Mouse (Mus musculus) frontal cortex, adult 2 months (tissue): Measurements from ENCODE around the gene Etnk2. TPM values are rescaled to one million over a fixed set of nuclear protein-coding genes. Genes with fewer than 3 reads are reported as not detected.

ENCODE experiments used
- DNase-seq, 2 experiments: peaks; one replicate each; pipeline ENCODE4 v3.0.0; 2022; ENCODE audit warnings: low spot score in 1 of 2; ENCODE audit errors: extremely low spot score in 1 of 2
- polyA plus RNA-seq: library from polyadenylated mRNA; depleted of rRNA; stranded (reverse); fragments of >200 nt; gene quantifications from 2 replicates; pipeline ENCODE4 v1.2.3, GENCODE M21; 2012

Gene Etnk2
- polyA plus RNA-seq, 1 experiment = 8.6 TPM

GRCm38 (mm10) chr1:133380347-133381065 lies 17.1 kb downstream of the Etnk2 start:
- peak in 1 of 2 experiments; percentile 63 for DNase-seq

GRCm38 (mm10) chr1:133382008-133382407 lies 18.6 kb downstream of the Etnk2 start:
- no peak for DNase-seq

DNA sequence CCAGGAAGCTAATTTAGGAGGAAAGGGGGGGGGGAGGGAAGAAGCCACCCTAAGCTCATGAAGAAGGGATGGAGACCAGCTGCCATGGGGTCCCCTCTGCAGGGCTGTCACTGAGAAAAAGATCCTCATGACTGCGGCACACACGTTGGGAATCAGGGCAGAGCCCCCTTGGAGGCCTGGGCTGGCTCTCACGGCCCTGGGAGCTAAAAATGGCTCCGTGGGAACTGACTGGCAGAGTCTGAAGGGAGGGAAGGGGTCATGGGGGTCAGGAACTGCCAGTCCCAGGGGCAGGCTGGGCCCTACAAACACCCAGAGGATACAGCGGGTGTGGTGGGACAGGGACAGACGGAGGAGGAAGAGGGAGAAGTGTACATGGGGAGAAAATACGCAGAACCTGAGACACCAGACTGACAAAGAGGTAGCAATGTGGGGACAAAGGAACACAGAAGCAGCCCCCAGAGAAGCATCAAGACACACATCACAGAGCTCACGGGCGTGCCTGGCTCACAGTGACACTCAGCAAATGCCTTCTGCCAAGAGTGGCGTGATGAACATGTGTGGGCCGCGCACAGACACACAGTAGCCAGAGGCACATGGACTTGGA lies 19.3 kb downstream of the Etnk2 start:
- no peak for DNase-seq

DNA sequence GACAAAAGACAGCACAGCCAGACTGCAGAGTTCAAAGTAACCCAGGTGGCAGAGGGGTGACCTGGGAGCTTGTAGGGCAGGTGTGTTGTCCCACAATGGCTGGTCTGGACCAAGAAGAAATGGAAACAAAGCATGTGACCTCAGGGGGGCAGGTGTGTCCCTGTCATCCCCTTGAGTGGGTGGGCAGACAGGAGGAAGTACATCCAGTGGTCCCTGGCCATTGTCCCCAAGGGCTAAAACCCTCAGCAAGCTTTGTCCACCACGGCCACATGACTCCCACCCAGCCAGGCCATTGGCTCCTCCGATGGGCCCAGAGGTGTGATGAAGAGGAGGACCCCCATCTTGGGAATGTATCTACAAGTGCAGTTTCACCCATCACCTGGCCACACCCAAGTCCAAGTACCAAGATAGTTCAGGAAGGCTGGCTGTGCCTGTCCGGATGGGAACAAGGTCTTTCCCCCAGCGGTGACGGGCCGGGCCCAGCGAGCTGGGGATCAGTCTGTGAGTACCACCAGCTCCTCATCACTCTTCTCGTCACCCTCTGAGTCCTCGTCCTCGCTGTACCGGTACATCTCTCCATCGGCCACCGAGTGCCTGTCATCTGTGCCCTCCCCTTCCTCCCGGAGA lies 19.9 kb downstream of the Etnk2 start:
- DNase-seq = no peak

GRCm38 (mm10) chr1:133385506-133385905 lies 22.1 kb downstream of the Etnk2 start:
- peak in 1 of 2 experiments; percentile 77 for DNase-seq

- no peak for DNase-seq
Observed at GRCm38 (mm10) chr1:133386209-133386608, 22.8 kb downstream of the Etnk2 start.

DNA sequence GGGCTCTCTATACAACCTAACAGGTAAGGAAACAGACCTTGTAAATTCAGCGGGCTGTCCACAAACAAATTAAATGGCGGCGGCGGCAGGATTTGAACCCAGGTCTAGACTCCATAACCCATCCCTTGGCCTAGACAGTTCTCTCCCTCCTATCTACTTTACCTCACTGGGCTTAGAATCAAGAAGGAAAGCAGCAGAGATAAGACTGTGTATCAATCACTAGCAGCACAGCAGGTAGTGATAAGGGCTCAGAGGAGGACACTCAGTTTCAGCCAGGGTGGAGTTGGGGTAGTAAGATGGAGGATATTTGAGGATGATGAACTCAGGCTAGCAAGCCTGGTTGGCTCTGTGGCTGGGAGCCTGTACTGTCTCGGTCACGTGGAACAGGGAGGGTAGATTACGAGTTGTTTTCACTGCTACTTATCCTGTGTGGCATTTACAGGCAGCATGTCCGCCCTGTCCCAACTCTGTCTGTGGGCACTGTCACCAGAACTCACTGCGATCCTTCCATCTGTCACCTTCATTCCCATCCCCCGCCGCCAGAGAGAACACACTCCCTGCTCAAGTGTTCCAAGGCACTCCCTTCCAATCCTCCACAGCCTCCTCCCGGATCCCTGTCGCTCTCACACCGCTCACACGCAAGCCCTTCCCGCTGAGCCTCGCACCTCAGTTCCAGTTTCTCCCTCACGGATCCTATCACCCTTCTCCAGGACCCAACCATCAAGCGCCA lies 24.3 kb downstream of the Etnk2 start:
- no peak for DNase-seq

DNA sequence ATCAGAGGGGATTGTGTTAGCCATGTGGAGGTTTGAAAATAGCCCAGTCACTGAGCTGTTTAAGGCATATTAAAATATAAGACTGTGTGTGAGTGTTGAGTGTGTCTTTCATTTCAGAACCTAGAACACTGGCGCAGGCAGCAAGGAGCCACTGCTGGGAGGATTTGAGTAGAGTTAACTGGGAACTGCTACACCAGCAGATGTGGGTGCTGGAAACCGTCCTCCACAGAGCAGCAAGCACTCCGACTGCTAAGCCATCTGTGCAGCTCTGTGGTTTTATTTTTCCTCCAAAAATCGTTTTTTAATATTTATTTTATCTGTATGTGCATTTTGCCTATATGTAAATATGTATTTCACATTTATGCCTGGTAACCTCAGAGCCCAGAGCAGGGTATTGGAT lies 31.3 kb downstream of the Etnk2 start:
- DNase-seq = no peak

- no peak for DNase-seq
Observed at GRCm38 (mm10) chr1:133396693-133397092, 33.3 kb downstream of the Etnk2 start.

GRCm38 (mm10) chr1:133397094-133397482 lies 33.7 kb downstream of the Etnk2 start:
- no peak for DNase-seq

DNA sequence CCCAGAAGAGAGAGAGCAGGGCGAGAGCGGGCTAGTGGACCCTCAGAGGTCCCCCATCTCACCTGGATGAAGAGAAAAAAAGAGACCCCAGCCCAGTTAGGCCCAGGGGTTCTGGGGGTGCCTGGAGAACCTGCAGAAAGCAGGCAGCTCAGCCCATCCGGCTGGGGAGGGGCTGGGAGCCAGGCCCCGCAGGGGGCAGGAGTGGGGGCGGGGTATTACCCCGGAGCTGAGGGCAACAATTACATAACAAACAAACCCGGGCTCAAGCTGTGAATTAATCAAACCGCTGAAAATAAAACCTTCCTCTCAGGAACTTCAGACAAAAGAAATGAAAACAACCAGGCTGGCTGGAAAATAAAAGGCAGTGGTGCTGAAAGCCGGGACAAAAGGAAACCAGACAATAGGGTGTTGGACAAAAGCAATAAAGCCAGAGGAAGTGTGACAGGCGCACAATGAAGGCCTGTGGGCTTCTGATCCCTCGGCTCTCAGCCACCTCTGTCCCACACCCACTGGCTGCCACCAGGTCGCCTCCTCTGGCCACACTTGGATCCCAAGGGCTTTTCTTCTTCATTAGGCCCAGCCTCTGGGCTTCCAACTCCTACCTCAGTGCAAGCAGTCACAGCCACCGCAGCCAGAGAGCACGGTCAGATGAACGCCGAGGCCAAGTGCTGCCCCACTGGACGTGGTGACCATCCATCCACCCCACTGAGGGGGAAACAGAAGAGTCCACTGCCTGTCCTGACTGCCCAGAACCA lies 34.3 kb downstream of the Etnk2 start:
- DNase-seq = no peak

GRCm38 (mm10) chr1:133400014-133400725 lies 36.8 kb downstream of the Etnk2 start:
- DNase-seq = no peak

DNA sequence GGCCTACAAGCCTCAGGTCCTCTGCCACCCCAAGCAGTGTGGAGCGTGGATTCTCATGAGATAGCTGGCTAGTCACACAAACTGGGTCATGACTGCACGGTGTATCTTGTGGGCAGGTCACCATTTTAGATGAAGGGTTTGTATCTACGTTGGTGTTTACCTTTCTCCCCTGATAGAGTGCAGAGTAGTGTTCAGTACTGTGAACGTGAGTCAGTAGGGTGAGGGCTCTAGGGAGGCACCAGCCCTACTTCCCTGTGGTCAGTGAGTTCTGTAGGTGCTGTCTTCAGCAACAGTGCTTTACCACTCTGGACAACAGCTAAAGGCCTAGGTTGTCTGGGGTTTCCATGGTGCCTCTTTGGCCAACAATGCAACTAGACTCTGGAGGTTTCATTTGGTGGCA lies 40.6 kb downstream of the Etnk2 start:
- DNase-seq = no peak

DNA sequence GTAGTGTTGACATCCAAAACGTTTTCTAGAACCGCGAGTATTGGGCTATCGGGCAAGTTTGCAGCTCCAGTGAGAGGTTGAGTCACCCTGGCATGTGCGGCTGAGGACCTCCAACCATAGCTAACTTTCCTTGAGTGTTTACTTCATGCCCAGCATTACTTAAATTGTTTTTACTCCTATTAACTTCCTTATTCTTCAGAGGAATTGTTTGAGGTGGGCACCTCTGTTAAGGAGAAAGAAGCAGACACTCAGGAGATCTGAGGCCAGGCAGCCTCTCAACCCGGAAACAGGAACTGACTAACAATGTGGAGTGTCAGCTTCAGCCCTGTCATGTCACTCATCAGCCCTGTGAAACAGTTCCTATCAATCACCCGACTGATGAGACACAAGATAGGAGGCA lies 43.2 kb downstream of the Etnk2 start:
- DNase-seq = no peak

GRCm38 (mm10) chr1:133407436-133407835 lies 44.1 kb downstream of the Etnk2 start:
- DNase-seq = no peak

DNA sequence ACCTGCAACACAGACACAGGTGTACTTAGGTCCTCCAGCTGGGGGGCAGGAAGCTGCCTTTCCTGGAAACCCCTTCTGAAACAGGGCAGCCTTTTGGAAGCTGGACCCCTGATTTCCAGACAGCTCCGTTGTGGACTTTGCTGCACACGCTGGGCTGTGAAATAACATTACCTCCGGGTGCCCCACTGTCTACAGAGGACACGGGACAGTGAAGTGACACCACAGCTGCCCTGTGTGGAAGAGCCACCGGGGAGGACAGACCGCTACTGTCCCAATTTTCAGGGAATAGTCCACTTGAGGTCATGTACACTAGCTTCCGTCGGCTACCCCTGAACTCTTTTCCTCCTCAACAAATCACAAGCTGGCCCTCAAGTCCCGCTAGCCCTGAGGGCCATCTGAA lies 44.9 kb downstream of the Etnk2 start:
- no peak for DNase-seq

- no peak for DNase-seq
Observed at GRCm38 (mm10) chr1:133408880-133409516, 45.6 kb downstream of the Etnk2 start.

GRCm38 (mm10) chr1:133409786-133410185 lies 46.4 kb downstream of the Etnk2 start:
- no peak for DNase-seq

DNA sequence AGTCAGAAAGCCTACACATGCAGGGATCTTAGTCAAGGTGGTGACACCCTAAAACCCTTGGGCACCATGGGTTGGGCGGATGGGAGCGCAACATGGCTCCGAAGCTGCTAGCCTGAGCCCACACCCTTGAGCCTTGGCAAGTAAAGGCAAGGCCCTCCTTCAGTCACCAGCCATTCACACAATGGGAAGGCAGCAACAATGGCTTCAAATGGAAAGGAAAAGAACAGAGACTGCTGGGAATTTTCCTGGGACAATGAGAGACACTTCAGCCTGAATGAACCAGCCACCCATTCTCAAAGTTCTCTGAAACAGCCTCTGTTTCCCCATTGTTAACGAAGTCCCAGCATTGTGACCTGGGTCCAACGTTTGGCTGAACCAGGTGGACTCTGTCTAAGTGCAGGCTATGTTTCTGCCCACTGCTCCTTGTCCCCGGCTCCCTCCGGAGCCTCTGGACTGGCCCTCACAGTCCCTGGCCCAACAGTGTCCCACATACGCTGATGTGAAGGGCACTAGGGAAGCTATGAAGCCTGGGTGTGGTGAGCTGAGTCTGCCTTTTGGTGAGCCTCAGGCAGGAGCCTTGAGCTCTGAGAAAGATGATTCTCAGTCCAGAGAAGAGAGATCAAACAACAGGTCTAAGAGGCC lies 48.3 kb downstream of the Etnk2 start:
- DNase-seq = no peak
